Mouse (Mus musculus) olfactory bulb, adult 2 months (tissue): ENCODE results near the gene Vrk3.

Experiments used
- CTCF ChIP-seq: fragments of 200-500 bp; IDR thresholded peaks from 2 replicates; pipeline ENCODE4 v1.5.1; 2012; ENCODE audit warnings: low read depth, mild to moderate bottlenecking, low read length, moderate library complexity; ENCODE audit not compliant: insufficient read depth
- POLR2A ChIP-seq: fragments of 200-500 bp; IDR thresholded peaks from 2 replicates; pipeline ENCODE4 v1.6.1; 2012; ENCODE audit warnings: mild to moderate bottlenecking, low read depth, low read length, moderate library complexity; ENCODE audit not compliant: insufficient read depth

DNA sequence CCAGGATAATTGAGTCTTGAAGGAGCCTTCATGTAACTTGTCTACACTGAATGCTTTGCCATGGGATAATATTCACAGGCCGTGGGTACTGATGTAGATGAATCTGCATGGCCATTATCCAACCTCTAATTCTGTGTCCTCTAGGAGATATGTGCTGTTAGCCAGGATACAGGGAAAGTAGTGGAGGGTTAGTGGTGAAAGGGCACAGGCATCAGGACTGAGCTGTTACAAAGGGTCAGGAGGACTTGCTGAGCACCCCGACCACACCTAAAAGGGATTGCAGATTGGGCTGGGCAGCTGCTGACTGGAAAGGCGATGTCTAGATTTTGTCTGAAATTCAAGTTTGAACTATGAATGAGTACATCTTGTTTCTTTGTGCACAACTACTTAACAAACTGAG is 72.3 kb downstream of the Vrk3 start:
- TF ChIP-seq CTCF: no peak
- TF ChIP-seq POLR2A: no peak
